Mouse (Mus musculus) forebrain, postnatal 0 days (tissue): Measurements from ENCODE around the gene Il3. TPM values are rescaled to one million over a fixed set of nuclear protein-coding genes. Genes with fewer than 3 reads are reported as not detected.
A peak's percentile ranks its signal among the peaks of the same experiment; 100 is the strongest.

Experiments
- ATAC-seq: fragments of 200-750 bp; cut with Nextera tagmentation; 2 replicates; pipeline ENCODE4 v1.8.0; 2017; ENCODE audit warnings: mild to moderate bottlenecking, moderate library complexity
- DNase-seq: peaks from one replicate; pipeline ENCODE4 v3.0.0-alpha.2; 2015
- H3K27ac ChIP-seq: fragments of 300-500 bp; sonication (generic); 2 replicates; pipeline ENCODE4 v1.5.1; 2014; ENCODE audit warnings: low read depth, mild to moderate bottlenecking, antibody characterized with exemption, low read length, moderate library complexity, mixed read lengths
- H3K27me3 ChIP-seq: fragments of 300-500 bp; sonication (generic); 2 replicates; pipeline ENCODE4 v1.6.1; 2014; ENCODE audit warnings: mild to moderate bottlenecking, low read length, mixed read lengths; ENCODE audit not compliant: insufficient read depth
- H3K36me3 ChIP-seq: fragments of 300-500 bp; sonication (generic); 2 replicates; pipeline ENCODE4 v1.6.1; 2014; ENCODE audit warnings: mild to moderate bottlenecking, moderate library complexity; ENCODE audit not compliant: insufficient read depth
- H3K4me1 ChIP-seq: fragments of 300-500 bp; sonication (generic); 2 replicates; pipeline ENCODE4 v1.6.1; 2014; ENCODE audit warnings: antibody characterized with exemption; ENCODE audit not compliant: insufficient read depth
- H3K4me2 ChIP-seq: fragments of 300-500 bp; sonication (generic); 2 replicates; pipeline ENCODE4 v1.6.1; 2014; ENCODE audit warnings: low read depth, mild to moderate bottlenecking, moderate library complexity
- H3K4me3 ChIP-seq: fragments of 300-500 bp; sonication (generic); 2 replicates; pipeline ENCODE4 v1.5.1; 2014; ENCODE audit warnings: low read depth, low read length, mixed read lengths
- H3K9ac ChIP-seq: fragments of 300-500 bp; sonication (generic); 2 replicates; pipeline ENCODE4 v1.6.1; 2014; ENCODE audit warnings: mild to moderate bottlenecking
- H3K9me3 ChIP-seq: fragments of 300-500 bp; sonication (generic); 2 replicates; pipeline ENCODE4 v1.6.1; 2016; ENCODE audit warnings: low read length
- CTCF ChIP-seq: sonication (generic); IDR thresholded peaks from 2 replicates; pipeline ENCODE4 v1.5.1; 2016; ENCODE audit warnings: antibody characterized with exemption, control low read depth, low read depth
- WGBS: fragments of 180-500 bp; shearing (Covaris S2); extraction: QIAGEN DNeasy Blood & Tissue Kit; methylation state at CpG from one replicate; pipeline ENCODE4 v1.1.7; 2014; 5-methylcytosine and 5-hydroxymethylcytosine counted together
- polyA plus RNA-seq: library from polyadenylated mRNA; unstranded; fragments of >200 nt; fragmentation: Nextera tagmentation; extraction: Ambion mirVana; gene quantifications from 2 replicates; pipeline ENCODE4 v1.2.1, GENCODE M21; 2015
- total RNA-seq: library from RNA; depleted of rRNA; stranded (reverse); fragments of >200 nt; gene quantifications from 2 replicates; pipeline ENCODE4 v1.2.3, GENCODE M21; 2014; rRNA removed

The Il3 gene
- total RNA-seq = not detected in 2 replicates
- not detected in 2 replicates for polyA plus RNA-seq

DNA sequence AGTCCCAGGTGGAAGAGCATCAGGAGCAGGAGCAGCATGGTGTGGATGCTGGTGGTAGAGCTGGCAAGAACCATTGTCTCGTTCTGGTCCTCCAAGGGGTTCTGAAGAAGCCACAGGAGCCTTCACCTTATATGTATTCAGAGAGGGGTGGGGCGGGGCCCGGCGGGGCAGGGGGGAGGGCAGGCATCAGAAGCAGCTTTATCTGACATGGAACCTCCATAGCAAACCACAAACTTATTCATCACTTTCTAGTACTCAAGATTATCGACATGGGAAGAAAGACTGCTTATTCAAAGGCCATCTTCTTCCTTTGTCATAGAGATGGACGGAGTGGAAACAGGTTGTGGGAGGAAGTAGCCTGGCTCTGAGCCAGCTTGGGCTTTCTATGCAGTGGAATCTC, at the start of gene Il3:
Gene Il3, minus strand, starts transcription at position 101 of the 400 bp plus-strand sequence.
- H3K27ac ChIP-seq = no peak within 1 kb of the TSS
- H3K4me1 ChIP-seq = no peaks in the 10 kb centered on the region
- H3K27me3 ChIP-seq = no peaks in the 10 kb centered on the region
- no peak within 1 kb of the TSS for H3K4me3 ChIP-seq
- H3K9me3 ChIP-seq = no peaks in the 10 kb centered on the region
- DNase-seq (no peak), ATAC-seq (no peak)
- H3K36me3 ChIP-seq = no peaks in the 10 kb centered on the region
- no peak within 1 kb of the TSS for H3K4me2 ChIP-seq
- no peak within 1 kb of the TSS for H3K9ac ChIP-seq
- 92% methylated on average over 6 of the region's 6 CpGs for WGBS
- TF ChIP-seq CTCF = no peak

DNA sequence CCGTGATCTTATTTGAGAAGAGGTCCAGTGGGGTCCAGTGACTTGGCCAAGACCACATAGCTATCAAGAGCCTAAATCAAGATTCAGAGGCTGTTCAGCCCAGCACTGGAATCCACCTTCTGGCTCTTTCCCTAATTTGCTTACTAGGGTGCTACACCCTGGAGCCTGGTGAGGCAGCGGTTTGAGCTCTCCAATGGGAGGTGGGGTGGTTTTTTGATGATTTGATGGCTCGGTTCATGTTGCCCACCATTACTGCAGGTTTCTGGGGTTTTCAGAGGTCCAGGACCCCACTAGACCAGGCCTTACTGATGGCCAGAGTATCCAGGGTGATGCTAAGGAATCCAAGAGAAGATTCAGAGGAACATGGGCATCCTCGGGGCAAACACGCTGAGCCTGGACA, 48.3 kb upstream of the Il3 start:
- no peak overlapping the region for H3K4me3 ChIP-seq
- H3K27ac ChIP-seq = no peak overlapping the region
- no peak overlapping the region for H3K4me2 ChIP-seq
- no peaks in the 10 kb centered on the region; the same call in 1 of the 2 replicates for H3K4me1 ChIP-seq
- no peak overlapping the region for H3K9ac ChIP-seq
- no peaks in the 10 kb centered on the region for H3K27me3 ChIP-seq
- ATAC-seq = no peak
- peaks cover 5% of the 10 kb centered on the region; the same call in 1 of the 2 replicates for H3K36me3 ChIP-seq
- WGBS = 86% methylated on average over 5 of the region's 5 CpGs
- DNase-seq = no peak
- TF ChIP-seq CTCF = no peak
- H3K9me3 ChIP-seq = no peaks in the 10 kb centered on the region

DNA sequence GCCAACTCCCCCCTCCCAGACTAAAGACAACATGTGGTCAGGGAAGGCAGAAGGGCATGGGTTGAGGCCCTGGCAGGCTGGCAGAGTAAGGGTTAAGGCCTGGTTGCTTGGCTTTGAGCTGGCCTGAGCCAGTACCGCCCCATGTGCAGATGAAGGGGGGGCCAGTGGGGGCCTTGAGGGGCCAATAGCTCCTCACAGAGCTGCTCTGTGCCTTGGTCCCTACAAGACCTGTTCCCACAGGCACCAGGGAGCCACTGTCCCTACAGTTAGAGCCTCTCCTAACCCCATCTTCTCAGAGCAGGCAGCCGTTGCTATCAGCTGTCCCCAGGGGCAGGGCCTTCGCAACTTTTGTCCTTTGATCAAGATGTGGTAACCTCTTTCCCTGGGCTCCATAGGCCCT, 47.7 kb upstream of the Il3 start:
- H3K4me2 ChIP-seq = no peak overlapping the region
- no peak overlapping the region for H3K9ac ChIP-seq
- peak; percentile 74 for ATAC-seq
- no peak overlapping the region for H3K4me3 ChIP-seq
- 16% methylated on average over 3 of the region's 3 CpGs for WGBS
- no peaks in the 10 kb centered on the region for H3K9me3 ChIP-seq
- H3K4me1 ChIP-seq = no peaks in the 10 kb centered on the region; the same call in 1 of the 2 replicates
- TF ChIP-seq CTCF = no peak
- H3K27me3 ChIP-seq = no peaks in the 10 kb centered on the region
- no peak overlapping the region for H3K27ac ChIP-seq
- H3K36me3 ChIP-seq = no peaks in the 10 kb centered on the region
- DNase-seq = no peak

DNA sequence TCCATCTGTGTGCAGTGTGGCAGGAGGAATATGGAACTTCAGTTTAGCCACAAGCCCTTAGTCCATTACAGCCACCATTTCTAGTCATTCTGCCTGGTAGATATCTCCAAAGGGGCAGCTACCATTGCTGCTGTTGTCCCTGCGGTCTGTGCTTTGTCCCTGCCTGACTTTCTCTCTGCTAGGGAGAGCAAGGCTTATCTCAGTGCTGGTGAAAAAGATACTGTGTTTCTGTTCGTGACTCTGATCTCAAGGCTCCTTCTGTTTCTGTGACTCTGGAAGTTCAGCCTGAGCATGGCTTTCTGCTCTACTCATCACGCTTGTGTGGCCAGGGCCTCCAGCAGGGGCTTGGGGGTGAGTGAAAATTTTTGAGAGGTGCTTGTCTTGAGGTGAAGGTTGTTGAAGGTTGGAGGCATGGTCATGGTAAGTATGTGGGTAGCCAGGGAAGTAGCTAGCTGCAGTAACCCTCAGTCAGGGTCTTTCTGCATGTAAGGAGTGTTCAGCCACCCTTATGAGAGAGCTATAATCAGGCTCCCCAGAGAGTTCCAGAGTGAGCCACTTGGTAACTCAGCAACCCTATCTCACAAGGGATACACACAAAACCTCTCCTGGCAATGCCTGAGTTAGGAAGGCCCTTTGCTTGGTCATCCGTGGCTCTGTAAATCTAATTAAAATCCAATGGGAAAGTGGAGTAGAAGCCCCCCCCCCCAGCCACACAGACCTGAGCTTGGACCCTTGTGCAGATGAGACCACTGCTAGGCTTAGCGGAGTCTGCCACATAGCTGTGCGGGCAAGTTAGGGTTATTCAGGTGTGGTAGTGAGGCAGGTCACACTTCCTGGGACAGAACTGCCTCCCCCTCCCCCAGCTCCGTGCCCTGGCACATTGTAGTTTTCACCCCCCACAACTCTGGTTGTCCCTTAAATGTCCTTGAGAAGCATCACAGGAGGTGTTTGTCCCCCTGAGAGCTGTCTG, 46.6 kb upstream of the Il3 start:
- TF ChIP-seq CTCF = no peak
- H3K9ac ChIP-seq = no peak overlapping the region
- no peaks in the 10 kb centered on the region; the same call in 1 of the 2 replicates for H3K4me1 ChIP-seq
- no peak overlapping the region for H3K27ac ChIP-seq
- H3K4me2 ChIP-seq = no peak overlapping the region
- no peak for ATAC-seq
- DNase-seq = no peak
- no peak overlapping the region for H3K4me3 ChIP-seq
- no peaks in the 10 kb centered on the region for H3K36me3 ChIP-seq
- no peaks in the 10 kb centered on the region for H3K9me3 ChIP-seq
- no peaks in the 10 kb centered on the region for H3K27me3 ChIP-seq
- 74% methylated on average over 7 of the region's 7 CpGs for WGBS

DNA sequence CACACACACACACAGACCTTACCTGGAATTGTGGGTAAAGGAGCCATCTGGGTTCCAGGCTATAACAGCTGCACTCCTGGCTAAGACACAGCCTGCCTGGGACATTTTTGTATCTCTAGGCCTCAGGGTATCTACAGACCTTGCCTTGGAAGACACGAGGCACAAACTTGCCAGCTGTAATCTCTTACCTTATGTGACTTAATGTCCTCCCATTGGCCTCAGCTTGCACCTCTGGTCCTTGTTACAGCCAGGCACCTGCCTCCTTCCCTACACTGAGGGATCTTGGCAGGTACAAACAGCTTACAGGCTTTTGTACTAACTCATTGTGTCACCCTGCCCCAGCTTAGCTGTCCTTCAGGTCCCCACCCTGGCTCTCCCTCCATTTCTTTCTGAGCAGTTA, 45.5 kb upstream of the Il3 start:
- Histone ChIP-seq H3K4me3 (no peak overlapping the region), H3K27ac (no peak overlapping the region), H3K4me1 (no peaks in the 10 kb centered on the region; the same call in 1 of the 2 replicates), H3K4me2 (no peak overlapping the region), H3K36me3 (no peaks in the 10 kb centered on the region), H3K9ac (no peak overlapping the region), H3K27me3 (no peaks in the 10 kb centered on the region), H3K9me3 (no peaks in the 10 kb centered on the region)
- no peak for DNase-seq
- TF ChIP-seq CTCF = no peak
- no peak for ATAC-seq
- WGBS = 11% methylated on average over 1 of the region's 1 CpGs

DNA sequence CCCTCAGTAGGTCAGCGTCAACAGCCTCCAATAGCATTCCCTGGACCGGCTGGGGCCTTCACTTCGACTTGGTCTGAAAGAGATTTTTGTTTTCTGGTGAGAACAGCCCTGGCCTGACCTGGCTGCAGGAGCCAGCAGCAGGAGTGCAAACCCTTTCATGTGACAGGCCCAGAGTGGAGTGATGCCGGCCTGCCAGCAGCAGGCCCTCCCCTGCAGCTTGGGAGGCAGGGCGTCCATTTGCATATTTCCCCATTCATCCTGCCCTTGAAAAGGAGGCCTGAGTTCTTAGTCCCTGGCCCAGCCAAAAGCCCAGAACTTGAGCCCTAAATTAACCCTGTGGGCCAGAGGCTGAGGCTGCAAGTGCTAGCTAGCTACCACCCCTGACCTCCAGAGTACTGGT, 44.9 kb upstream of the Il3 start:
- Histone ChIP-seq H3K4me1 (no peaks in the 10 kb centered on the region; the same call in 1 of the 2 replicates), H3K4me3 (no peak overlapping the region), H3K27ac (peak overlapping the region; percentile 67; the same call in 1 of the 2 replicates), H3K9me3 (no peaks in the 10 kb centered on the region), H3K27me3 (no peaks in the 10 kb centered on the region), H3K36me3 (no peaks in the 10 kb centered on the region), H3K4me2 (no peak overlapping the region), H3K9ac (no peak overlapping the region)
- DNase-seq (peak; percentile 39), ATAC-seq (peak; percentile 83)
- no peak for TF ChIP-seq CTCF
- whole genome bisulfite sequencing = 9% methylated on average over 5 of the region's 5 CpGs

DNA sequence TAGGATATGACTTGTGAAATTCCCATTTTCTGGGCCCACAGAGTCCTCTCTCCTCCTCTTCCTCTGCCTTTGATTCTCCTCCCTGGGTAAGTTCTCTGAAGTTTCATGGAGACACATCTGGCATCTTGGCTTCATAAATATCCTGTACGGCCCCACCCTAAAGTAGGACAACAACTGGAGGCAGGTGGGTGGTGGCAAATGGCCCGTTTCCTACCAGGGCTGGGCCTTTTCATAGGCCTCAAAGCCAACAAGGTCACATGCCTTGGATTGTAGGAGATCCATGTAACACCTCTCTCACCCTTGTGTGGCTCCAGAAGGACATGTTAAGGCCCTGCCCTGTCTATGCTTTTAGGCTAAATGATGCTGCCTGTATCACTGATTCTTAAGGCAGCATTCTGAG, 43.5 kb upstream of the Il3 start:
- Histone ChIP-seq H3K36me3 (no peaks in the 10 kb centered on the region), H3K9ac (no peak overlapping the region), H3K27ac (no peak overlapping the region), H3K4me3 (no peak overlapping the region), H3K4me2 (no peak overlapping the region), H3K27me3 (no peaks in the 10 kb centered on the region), H3K9me3 (no peaks in the 10 kb centered on the region), H3K4me1 (peaks cover 6% of the 10 kb centered on the region)
- no peak for DNase-seq
- 71% methylated on average over 2 of the region's 2 CpGs for WGBS
- no peak for TF ChIP-seq CTCF
- no peak for ATAC-seq
